Mouse (Mus musculus): ENCODE results near the gene Fpgs. TPM values are rescaled to one million over a fixed set of nuclear protein-coding genes. Genes with fewer than 3 reads are reported as not detected.
A peak's percentile ranks its signal among the peaks of the same experiment; 100 is the strongest.

Fpgs gene
- polyA plus RNA-seq, 3 experiments from 2014 or later: 3.2 to 7.2 (median 5.8) TPM

- ATAC-seq: no peak
These were observed 20.2 kb upstream of the Fpgs start for GRCm38 (mm10) chr2:32724149-32724548.

DNA sequence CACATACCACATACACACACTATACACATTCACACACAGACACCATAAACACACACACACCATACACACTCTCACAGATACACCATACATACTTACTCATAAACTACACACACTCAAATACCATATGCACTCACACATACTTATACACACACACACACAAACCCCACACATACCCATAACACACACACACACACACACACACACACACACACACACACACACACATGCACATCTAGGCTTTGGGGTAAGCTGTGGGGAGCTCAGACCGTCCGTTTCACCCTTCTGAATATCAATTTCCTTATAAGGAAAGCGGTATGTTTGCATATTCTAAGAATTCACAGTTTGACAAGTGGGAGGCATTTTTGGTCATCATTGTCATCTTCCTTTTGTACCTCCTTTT is 18.6 kb upstream of the Fpgs start:
- no peak for ATAC-seq

DNA sequence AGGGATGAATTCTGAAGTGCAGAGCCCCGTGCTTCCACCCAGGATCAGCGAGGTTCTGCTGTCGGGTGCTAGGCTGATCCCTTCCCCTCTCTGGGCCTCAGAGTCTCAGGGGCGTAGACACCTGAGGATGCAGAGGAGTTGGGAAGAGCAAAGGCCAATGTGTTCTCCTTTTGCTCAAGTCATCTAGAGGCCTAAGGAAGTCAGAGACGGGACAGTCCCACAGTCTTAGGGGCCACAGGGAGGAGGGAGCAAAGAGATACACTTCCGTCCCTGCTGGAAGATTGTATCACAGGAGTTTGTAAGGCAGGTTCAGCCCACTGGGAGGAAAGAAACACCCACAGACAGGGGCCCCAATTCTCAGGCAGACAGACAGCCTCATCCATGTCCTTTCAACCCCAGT is 18.1 kb upstream of the Fpgs start:
- ATAC-seq: peak; percentile 57

DNA sequence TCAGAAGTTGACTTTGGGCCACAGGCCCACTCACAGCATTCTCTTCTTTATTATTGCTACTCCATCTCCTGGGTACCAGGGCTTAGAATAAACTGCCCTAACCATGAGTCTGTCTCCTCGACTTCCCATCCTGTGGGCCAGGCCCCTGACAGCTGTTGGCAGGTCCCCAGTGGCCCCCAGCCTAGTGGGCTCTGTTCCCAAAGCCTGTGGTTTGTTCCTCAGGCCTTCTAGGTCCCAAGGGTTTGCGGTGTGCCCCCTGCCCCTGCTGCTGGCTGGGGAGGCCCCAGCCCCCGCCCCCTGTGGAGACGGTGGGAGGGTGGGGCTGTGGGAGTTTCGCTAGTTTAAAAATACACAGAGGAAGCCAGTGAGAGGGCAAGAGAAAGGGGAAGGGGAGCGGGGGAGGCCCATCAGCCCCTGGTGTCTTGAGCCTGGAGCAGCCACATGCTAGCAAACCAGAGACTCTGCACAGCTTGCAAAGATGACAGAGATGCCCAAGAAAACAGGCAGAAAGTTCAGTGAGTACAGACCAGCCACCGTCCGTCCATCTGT is 16.8 kb upstream of the Fpgs start, which contains the start of gene Sh2d3c:
Sh2d3c (plus strand) TSS at position 375 of the 549 bp plus-strand sequence.
- no peak for ATAC-seq

DNA sequence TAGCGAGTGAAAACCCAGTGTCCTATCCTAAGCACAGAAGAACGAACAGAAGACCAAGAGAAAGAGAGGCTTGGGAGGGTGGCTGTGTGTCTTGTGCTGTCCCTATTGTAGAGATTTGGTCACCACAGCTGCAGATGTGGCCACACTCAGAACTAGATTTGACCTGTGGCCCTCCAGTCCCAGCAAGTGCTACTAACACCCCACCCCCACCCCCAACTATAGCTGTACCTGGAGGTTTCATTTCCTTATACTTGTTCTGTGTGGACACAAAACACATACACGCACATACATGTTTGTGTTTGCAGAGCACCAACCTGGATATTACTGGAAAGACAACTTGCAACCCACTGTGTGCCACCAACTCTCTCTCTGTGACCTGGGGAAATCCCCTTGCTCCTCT is 16.1 kb upstream of the Fpgs start:
- no peak for ATAC-seq

GRCm38 (mm10) chr2:32718761-32719160 is 14.8 kb upstream of the Fpgs start:
- ATAC-seq: no peak

GRCm38 (mm10) chr2:32714987-32715425 is 11.1 kb upstream of the Fpgs start:
- ATAC-seq: peak; percentile 42

- peak; percentile 30 for ATAC-seq
These were observed 10.4 kb upstream of the Fpgs start for GRCm38 (mm10) chr2:32714117-32714986.

DNA sequence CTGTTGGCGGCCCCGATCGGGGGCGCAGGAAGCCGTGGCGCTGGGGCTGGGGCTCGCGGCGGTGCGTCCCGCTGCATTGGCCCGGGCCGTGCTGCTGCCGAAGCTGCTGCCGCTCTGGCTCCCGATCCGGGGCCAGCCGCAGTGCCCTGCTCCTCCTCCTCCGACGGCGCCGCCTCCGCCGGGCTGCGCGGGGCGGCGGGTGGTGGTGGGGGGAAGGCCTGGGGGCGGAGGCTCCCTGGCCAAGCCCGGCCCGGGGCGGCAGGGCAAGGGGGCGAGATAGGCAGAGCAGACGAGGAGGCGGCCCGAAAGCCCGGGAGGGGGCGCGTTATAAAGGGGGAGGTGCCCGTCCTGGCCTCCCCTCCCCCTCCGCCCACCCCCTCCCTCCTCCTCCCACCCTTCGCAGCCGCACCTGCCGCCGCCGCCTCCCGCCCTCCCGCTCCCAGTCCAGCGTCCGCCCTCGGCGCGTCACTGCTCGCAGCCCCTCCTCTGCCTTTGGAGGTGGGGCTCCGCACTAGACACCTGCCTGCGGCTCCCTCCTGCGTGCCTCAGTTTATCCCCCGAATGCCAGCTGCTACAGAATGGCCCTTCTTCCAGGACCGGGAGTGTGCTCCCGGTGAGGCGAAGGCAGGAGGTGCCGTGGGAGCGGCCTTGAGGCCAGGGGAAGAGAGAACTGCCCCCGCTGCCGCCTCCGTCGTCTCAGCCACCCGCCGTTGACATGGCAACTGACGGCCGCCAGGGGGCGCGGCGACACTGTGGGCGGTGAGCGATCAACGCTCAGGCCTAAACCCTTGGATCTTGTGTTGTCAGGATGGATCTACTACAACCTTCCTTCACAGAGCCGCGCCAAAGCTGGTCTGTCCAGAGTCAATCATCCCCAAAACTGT is 9.2 kb upstream of the Fpgs start, which contains the start of gene Cdk9:
Cdk9 (minus strand) TSS at position 143 of the 884 bp plus-strand sequence.
- ATAC-seq: peak; percentile 64

GRCm38 (mm10) chr2:32712586-32712933 is 8.6 kb upstream of the Fpgs start:
- ATAC-seq: peak; percentile 59

DNA sequence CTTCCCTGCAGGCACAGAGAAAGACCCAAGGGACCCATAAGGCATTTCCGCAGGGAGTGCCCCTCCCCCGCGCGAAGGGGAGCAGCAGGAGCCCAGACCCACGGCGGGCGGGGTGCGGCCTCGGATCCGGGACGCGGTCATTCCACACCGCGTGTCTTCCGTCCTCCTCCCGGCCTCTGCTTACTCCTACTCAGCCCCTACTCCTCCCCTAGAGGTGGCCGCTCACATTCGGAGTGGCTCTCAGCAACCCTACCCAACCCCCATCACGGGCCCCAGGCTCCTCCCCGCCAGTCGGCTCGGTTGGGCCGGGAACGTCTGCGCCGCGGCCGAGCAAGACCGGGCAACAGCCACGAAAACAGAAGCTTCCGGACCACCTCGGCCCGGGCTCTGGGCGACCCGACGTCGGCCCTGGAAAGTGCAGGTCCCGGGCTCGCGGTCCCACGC is 8.2 kb upstream of the Fpgs start:
- no peak for ATAC-seq

DNA sequence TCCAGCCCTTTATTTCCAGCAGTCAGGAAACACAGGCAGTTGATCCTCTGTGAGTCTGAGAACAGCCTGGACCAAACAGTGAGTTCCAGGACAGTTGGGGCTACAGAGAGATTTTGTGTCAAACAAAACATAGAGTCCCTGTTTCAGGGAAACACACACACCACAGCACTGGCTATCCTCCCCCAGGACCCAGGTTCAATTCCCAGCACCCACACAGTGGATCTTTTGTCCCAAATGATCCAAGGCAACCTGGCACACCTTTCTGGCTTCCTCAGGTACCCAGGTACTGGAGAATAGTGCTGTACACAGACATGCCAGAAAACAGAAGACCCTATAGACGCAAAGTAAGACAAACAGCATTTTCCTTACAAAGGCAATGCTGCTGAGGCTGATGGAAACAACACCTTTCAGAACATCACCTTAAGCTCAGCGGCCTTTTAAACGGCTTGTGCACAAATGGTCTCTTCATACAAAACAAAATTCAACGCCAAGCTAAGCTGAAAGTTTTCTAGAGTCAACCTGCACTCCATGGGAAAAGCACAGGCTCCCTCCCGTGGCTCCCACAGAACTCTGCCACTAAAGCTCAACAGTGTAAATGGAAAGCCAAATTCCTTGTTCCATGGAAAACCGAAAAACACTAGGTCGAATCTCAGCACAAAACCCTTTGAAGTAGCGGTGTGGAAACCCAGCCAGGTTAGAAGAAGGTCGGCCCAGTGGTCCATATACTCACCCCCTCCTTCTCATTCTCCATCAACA is 7.5 kb upstream of the Fpgs start:
- ATAC-seq: no peak

DNA sequence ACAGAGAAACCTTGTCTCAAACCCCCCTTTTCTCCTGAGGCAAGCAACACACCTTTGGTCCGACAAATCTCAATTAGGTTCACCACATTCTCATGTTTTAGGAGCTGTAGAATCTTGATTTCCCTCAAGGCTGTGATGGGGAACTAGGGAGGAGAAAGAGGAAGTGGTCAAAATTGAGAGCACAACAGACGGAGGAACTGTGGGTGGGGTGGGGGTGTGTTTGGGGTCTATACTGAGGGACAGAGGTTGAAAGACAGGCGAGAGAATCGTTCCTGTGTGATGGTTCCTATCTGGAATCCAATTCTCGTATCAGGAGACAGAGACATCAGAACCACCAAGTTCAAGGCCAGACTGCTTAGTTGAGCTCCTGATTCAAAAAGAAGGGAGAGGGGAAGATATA is 6.5 kb upstream of the Fpgs start:
- ATAC-seq: no peak

DNA sequence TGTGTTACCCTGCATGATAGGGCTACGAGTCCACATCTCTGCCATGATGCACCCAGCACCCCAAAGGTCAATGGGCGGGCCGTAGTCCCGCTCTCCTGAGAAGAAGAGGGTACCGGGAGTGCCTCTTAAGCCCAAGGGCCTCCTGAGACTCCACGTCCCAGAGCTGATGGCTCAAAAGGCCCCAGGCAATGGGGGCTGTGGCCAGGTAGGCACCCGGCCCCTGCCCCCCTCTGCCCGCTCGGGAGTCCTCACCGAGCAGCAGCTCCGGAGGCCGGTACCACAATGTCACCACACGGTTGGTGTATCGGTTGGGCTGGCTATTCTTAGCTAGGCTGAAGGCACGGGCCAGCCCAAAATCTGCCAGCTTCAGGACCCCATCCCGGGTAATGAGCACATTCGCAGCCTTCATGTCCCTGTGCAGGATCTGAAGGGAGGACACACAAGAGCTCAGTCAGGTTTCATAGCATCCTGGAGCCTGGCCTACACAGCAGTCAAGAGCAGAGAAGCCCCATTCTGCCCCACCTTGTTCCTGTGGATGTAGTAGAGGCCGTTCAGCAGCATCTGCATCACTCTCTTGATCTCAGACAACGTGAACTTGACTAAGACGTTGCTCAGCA is 5.7 kb upstream of the Fpgs start:
- ATAC-seq: no peak

DNA sequence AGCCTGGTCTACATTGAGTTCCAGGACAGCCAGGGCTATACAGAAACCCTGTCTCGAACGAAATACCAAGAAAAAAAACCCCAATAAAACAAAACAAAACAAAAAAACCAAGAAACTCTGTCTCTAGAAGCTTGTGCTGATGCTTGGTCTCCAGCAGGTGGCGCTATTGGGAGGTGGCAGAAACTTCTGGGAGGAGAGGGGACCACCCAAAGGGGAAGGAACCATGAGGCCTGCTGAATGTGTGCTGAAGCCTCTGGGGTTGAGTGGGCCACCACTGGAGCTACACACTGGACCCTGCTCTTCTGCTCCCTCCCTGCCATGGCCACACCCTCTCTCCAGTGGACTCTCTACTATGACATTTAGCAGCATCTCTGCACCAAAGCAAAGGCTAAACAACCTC is 4.7 kb upstream of the Fpgs start:
- no peak for ATAC-seq

- ATAC-seq: no peak
These were observed 3.0 kb upstream of the Fpgs start for GRCm38 (mm10) chr2:32706971-32707370.

- ATAC-seq: no peak
These were observed 1.1 kb upstream of the Fpgs start for GRCm38 (mm10) chr2:32705018-32705417.

GRCm38 (mm10) chr2:32703046-32703445 is 899 bp downstream of the Fpgs start:
- ATAC-seq: no peak

GRCm38 (mm10) chr2:32700966-32701743 is 2.8 kb downstream of the Fpgs start:
- no peak for ATAC-seq

GRCm38 (mm10) chr2:32699680-32700079 is 4.3 kb downstream of the Fpgs start:
- ATAC-seq: no peak

DNA sequence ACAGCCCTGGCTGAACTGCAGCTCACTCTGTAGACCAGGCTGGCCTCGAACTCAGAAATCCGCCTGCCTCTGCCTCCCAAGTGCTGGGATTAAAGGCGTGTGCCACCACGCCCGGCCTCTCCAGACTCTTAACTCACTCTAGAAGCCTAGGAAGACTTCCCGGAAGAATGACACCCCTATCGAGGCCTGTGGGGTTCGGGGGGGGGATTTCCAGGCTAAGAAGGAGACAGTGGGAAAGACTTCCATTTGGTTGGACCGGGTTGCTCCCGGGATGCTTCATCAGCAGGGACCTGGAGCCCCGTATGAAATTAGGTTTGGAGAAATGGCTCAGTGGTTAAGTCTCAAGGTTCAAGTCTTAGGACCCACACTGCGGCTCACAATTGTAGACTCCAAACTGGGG is 9.3 kb downstream of the Fpgs start:
- no peak for ATAC-seq

All from inflammation-experienced regulatory T-cells, adult 6 months (primary cell).